Mouse (Mus musculus): Measurements from ENCODE around the gene Pafah1b1. TPM values are rescaled to one million over a fixed set of nuclear protein-coding genes. Genes with fewer than 3 reads are reported as not detected.

The Pafah1b1 gene
- total RNA-seq, 1 experiment: 64.6 TPM

DNA sequence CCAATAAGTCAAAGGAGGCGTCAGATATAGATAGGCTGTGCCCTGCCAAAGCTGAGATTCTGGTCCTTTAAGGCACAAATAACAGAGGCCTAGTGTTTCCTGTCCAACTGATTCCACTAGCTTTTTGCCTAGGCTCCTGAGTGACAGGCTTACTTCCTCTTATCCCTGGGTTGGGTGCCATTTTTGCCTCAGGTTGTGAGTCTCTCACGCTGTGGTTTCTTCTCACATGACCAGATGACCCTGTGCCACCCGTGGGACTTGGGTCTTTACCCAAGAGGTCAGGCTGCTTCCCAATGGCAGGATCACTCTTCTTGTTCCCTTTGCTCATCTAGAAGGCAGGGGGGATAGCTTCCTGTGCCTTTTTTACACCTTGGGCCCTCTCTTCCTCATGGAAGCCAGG is 60.2 kb downstream of the Pafah1b1 start:
- in situ Hi-C loops (cut with MboI; ENCODE audit: low sequenced_read_pairs in 2 of 2, unreplicated experiment in 2 of 2): loop anchor here in 1 of 2 experiments (25.0 kb wide), 1 partner anchor 823 kb away; the partner anchor contains the start of gene Prpf8
- H3K27ac ChIP-seq (ENCODE audit: insufficient read depth, low read depth, low read length, poor library complexity, severe bottlenecking): no peak overlapping the region
- H3K4me1 ChIP-seq (ENCODE audit: control insufficient read depth in 2 of 2, insufficient read depth in 2 of 2, low read length in 2 of 2, poor library complexity in 1 of 2): no peaks in the 10 kb centered on the region
- no peaks in the 10 kb centered on the region for H3K9me3 ChIP-seq (ENCODE audit: control insufficient read depth, insufficient read depth, low read depth, low read length)
- no peak for DNase-seq (ENCODE audit: low read depth, low spot score)
- no peak for TF ChIP-seq MAFK (IDR thresholded peaks at IDR 0.05; ENCODE audit: insufficient read depth, low read depth, low read length)
- no peak overlapping the region for H3K4me3 ChIP-seq (ENCODE audit: insufficient read depth in 1 of 2, low read depth in 1 of 2, low read length in 2 of 2, poor library complexity in 1 of 2, severe bottlenecking in 1 of 2)
- no peak overlapping the region for H3K9ac ChIP-seq (ENCODE audit: insufficient read depth, low read depth, low read length, poor library complexity, severe bottlenecking)
- peaks cover 90% of the 10 kb centered on the region for H3K36me3 ChIP-seq (ENCODE audit: control insufficient read depth, insufficient read depth, low read length, poor library complexity, severe bottlenecking)

DNA sequence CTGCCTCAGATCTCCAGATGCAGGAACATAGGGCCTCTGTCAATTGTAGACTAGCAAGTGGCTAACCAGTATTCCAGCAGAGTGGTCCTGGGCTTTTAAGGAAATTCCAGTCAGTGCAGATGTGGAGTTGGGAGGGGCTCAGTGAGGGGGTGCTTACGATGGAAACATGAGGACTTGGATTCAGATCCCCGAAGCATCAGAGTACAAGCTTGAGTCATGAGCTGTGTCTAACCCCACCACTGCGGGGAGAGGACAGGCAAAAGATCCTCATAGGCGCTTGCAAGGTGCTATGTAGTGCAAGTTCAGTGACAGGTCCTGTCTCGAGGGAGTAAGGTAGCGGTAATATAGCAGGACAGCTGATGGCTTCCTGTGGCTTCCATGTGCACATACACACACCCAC is 62.2 kb downstream of the Pafah1b1 start:
- Histone ChIP-seq H3K9me3 (ENCODE audit: control insufficient read depth, insufficient read depth, low read depth, low read length) (no peaks in the 10 kb centered on the region), H3K4me3 (ENCODE audit: insufficient read depth in 1 of 2, low read depth in 1 of 2, low read length in 2 of 2, poor library complexity in 1 of 2, severe bottlenecking in 1 of 2) (no peak overlapping the region), H3K4me1 (ENCODE audit: control insufficient read depth in 2 of 2, insufficient read depth in 2 of 2, low read length in 2 of 2, poor library complexity in 1 of 2) (no peaks in the 10 kb centered on the region), H3K27ac (ENCODE audit: insufficient read depth, low read depth, low read length, poor library complexity, severe bottlenecking) (no peak overlapping the region), H3K36me3 (ENCODE audit: control insufficient read depth, insufficient read depth, low read length, poor library complexity, severe bottlenecking) (peaks cover 89% of the 10 kb centered on the region), H3K9ac (ENCODE audit: insufficient read depth, low read depth, low read length, poor library complexity, severe bottlenecking) (no peak overlapping the region)
- DNase-seq (ENCODE audit: low read depth, low spot score): no peak
- TF ChIP-seq CHD2 (IDR thresholded peaks at IDR 0.05; ENCODE audit: low read depth, low read length): no peak
- no peak for TF ChIP-seq MAFK (IDR thresholded peaks at IDR 0.05; ENCODE audit: insufficient read depth, low read depth, low read length)
- TF ChIP-seq ZNF384 (IDR thresholded peaks at IDR 0.05; ENCODE audit: low read depth, low read length): no peak
- TF ChIP-seq ZC3H11A (IDR thresholded peaks at IDR 0.05; ENCODE audit: borderline replicate concordance, low read depth, low read length): no peak
- TF ChIP-seq HCFC1 (IDR thresholded peaks at IDR 0.05; ENCODE audit: borderline replicate concordance, insufficient read depth, low read length): no peak
- in situ Hi-C loops (cut with MboI; ENCODE audit: low sequenced_read_pairs in 2 of 2, unreplicated experiment in 2 of 2): loop anchor here in 1 of 2 experiments (25.0 kb wide), 1 partner anchor 825 kb away; the partner anchor contains the start of gene Prpf8

- Histone ChIP-seq H3K4me3 (ENCODE audit: insufficient read depth in 1 of 2, low read depth in 1 of 2, low read length in 2 of 2, poor library complexity in 1 of 2, severe bottlenecking in 1 of 2) (no peak overlapping the region), H3K27ac (ENCODE audit: insufficient read depth, low read depth, low read length, poor library complexity, severe bottlenecking) (no peak overlapping the region), H3K36me3 (ENCODE audit: control insufficient read depth, insufficient read depth, low read length, poor library complexity, severe bottlenecking) (peaks cover 87% of the 10 kb centered on the region), H3K9me3 (ENCODE audit: control insufficient read depth, insufficient read depth, low read depth, low read length) (no peaks in the 10 kb centered on the region), H3K9ac (ENCODE audit: insufficient read depth, low read depth, low read length, poor library complexity, severe bottlenecking) (no peak overlapping the region), H3K4me1 (ENCODE audit: control insufficient read depth in 2 of 2, insufficient read depth in 2 of 2, low read length in 2 of 2, poor library complexity in 1 of 2) (no peaks in the 10 kb centered on the region)
- in situ Hi-C loops (cut with MboI; ENCODE audit: low sequenced_read_pairs in 2 of 2, unreplicated experiment in 2 of 2): loop anchor here in 1 of 2 experiments (25.0 kb wide), 1 partner anchor 826 kb away; the partner anchor contains the start of gene Prpf8
- DNase-seq (ENCODE audit: low read depth, low spot score): no peak
- TF ChIP-seq ZC3H11A (IDR thresholded peaks at IDR 0.05; ENCODE audit: borderline replicate concordance, low read depth, low read length) (no peak), HCFC1 (IDR thresholded peaks at IDR 0.05; ENCODE audit: borderline replicate concordance, insufficient read depth, low read length) (no peak), MAFK (IDR thresholded peaks at IDR 0.05; ENCODE audit: insufficient read depth, low read depth, low read length) (no peak), CHD2 (IDR thresholded peaks at IDR 0.05; ENCODE audit: low read depth, low read length) (no peak), ZNF384 (IDR thresholded peaks at IDR 0.05; ENCODE audit: low read depth, low read length) (no peak)
Measured at GRCm38 (mm10) chr11:74661641-74662040, 62.8 kb downstream of the Pafah1b1 start.

GRCm38 (mm10) chr11:74660336-74660735 is 64.1 kb downstream of the Pafah1b1 start:
- Histone ChIP-seq H3K9me3 (ENCODE audit: control insufficient read depth, insufficient read depth, low read depth, low read length) (no peaks in the 10 kb centered on the region), H3K9ac (ENCODE audit: insufficient read depth, low read depth, low read length, poor library complexity, severe bottlenecking) (no peak overlapping the region), H3K27ac (ENCODE audit: insufficient read depth, low read depth, low read length, poor library complexity, severe bottlenecking) (no peak overlapping the region), H3K4me1 (ENCODE audit: control insufficient read depth in 2 of 2, insufficient read depth in 2 of 2, low read length in 2 of 2, poor library complexity in 1 of 2) (no peaks in the 10 kb centered on the region), H3K4me3 (ENCODE audit: insufficient read depth in 1 of 2, low read depth in 1 of 2, low read length in 2 of 2, poor library complexity in 1 of 2, severe bottlenecking in 1 of 2) (no peak overlapping the region), H3K36me3 (ENCODE audit: control insufficient read depth, insufficient read depth, low read length, poor library complexity, severe bottlenecking) (peaks cover 81% of the 10 kb centered on the region)
- in situ Hi-C loops (cut with MboI; ENCODE audit: low sequenced_read_pairs in 2 of 2, unreplicated experiment in 2 of 2): loop anchor here in 1 of 2 experiments (25.0 kb wide), 1 partner anchor 827 kb away; the partner anchor contains the start of gene Prpf8
- no peak for DNase-seq (ENCODE audit: low read depth, low spot score)
- no peak for TF ChIP-seq CHD2 (IDR thresholded peaks at IDR 0.05; ENCODE audit: low read depth, low read length)
- TF ChIP-seq HCFC1 (IDR thresholded peaks at IDR 0.05; ENCODE audit: borderline replicate concordance, insufficient read depth, low read length): no peak
- TF ChIP-seq MAFK (IDR thresholded peaks at IDR 0.05; ENCODE audit: insufficient read depth, low read depth, low read length): no peak
- TF ChIP-seq ZC3H11A (IDR thresholded peaks at IDR 0.05; ENCODE audit: borderline replicate concordance, low read depth, low read length): no peak
- TF ChIP-seq ZNF384 (IDR thresholded peaks at IDR 0.05; ENCODE audit: low read depth, low read length): no peak

- in situ Hi-C loops (cut with MboI; ENCODE audit: low sequenced_read_pairs in 2 of 2, unreplicated experiment in 2 of 2): loop anchor here in 1 of 2 experiments (25.0 kb wide), 1 partner anchor 831 kb away; the partner anchor contains the start of gene Prpf8
- Histone ChIP-seq H3K9me3 (ENCODE audit: control insufficient read depth, insufficient read depth, low read depth, low read length) (no peaks in the 10 kb centered on the region), H3K4me3 (ENCODE audit: insufficient read depth in 1 of 2, low read depth in 1 of 2, low read length in 2 of 2, poor library complexity in 1 of 2, severe bottlenecking in 1 of 2) (no peak overlapping the region), H3K4me1 (ENCODE audit: control insufficient read depth in 2 of 2, insufficient read depth in 2 of 2, low read length in 2 of 2, poor library complexity in 1 of 2) (peaks cover 5 to 19% of the 10 kb centered on the region in 2 experiments; a peak in 3 of 4 replicates), H3K9ac (ENCODE audit: insufficient read depth, low read depth, low read length, poor library complexity, severe bottlenecking) (no peak overlapping the region; the same call in 1 of the 2 replicates), H3K27ac (ENCODE audit: insufficient read depth, low read depth, low read length, poor library complexity, severe bottlenecking) (no peak overlapping the region), H3K36me3 (ENCODE audit: control insufficient read depth, insufficient read depth, low read length, poor library complexity, severe bottlenecking) (peaks cover 49% of the 10 kb centered on the region)
- TF ChIP-seq HCFC1 (IDR thresholded peaks at IDR 0.05; ENCODE audit: borderline replicate concordance, insufficient read depth, low read length): no peak
- no peak for TF ChIP-seq MAFK (IDR thresholded peaks at IDR 0.05; ENCODE audit: insufficient read depth, low read depth, low read length)
- no peak for TF ChIP-seq CHD2 (IDR thresholded peaks at IDR 0.05; ENCODE audit: low read depth, low read length)
- TF ChIP-seq ZNF384 (IDR thresholded peaks at IDR 0.05; ENCODE audit: low read depth, low read length): no peak
- TF ChIP-seq ZC3H11A (IDR thresholded peaks at IDR 0.05; ENCODE audit: borderline replicate concordance, low read depth, low read length): no peak
- DNase-seq (ENCODE audit: low read depth, low spot score): no peak
Measured at GRCm38 (mm10) chr11:74655941-74656340, 68.5 kb downstream of the Pafah1b1 start.

Data from ES-E14 (cell line).